Mouse (Mus musculus) stomach, postnatal 0 days (tissue): ENCODE data around the gene Map4k5. TPM values are rescaled to one million over a fixed set of nuclear protein-coding genes. Genes with fewer than 3 reads are reported as not detected.
A peak's percentile ranks its signal among the peaks of the same experiment; 100 is the strongest.

Source experiments
- ATAC-seq: fragments of 200-750 bp; cut with Nextera tagmentation; 2 replicates; pipeline ENCODE4 v1.8.0; 2017; ENCODE audit not compliant: low FRiP score, low TSS enrichment
- DNase-seq: peaks from one replicate; pipeline ENCODE4 v3.0.0-alpha.2; 2016; ENCODE audit warnings: low spot score
- H3K27ac ChIP-seq: fragments of 300-500 bp; sonication (generic); replicated peaks from 2 replicates; pipeline ENCODE4 v1.5.1; 2014; ENCODE audit warnings: mild to moderate bottlenecking, control low read depth
- H3K27me3 ChIP-seq: fragments of 300-500 bp; sonication (generic); 2 replicates; pipeline ENCODE4 v1.6.1; 2014; ENCODE audit warnings: low read length; ENCODE audit not compliant: control insufficient read depth, insufficient read depth
- H3K36me3 ChIP-seq: fragments of 300-500 bp; sonication (generic); 2 replicates; pipeline ENCODE4 v1.6.1; 2014; ENCODE audit warnings: low read length, mixed read lengths; ENCODE audit not compliant: control insufficient read depth, insufficient read depth
- H3K4me1 ChIP-seq: fragments of 300-500 bp; sonication (generic); replicated peaks from 2 replicates; pipeline ENCODE4 v1.6.1; 2014; ENCODE audit warnings: antibody characterized with exemption; ENCODE audit not compliant: control insufficient read depth, insufficient read depth
- H3K4me2 ChIP-seq: fragments of 300-500 bp; sonication (generic); replicated peaks from 2 replicates; pipeline ENCODE4 v1.6.1; 2014; ENCODE audit warnings: low read depth, mild to moderate bottlenecking, control low read depth, moderate library complexity
- H3K4me3 ChIP-seq: fragments of 300-500 bp; sonication (generic); 2 replicates; pipeline ENCODE4 v1.5.1; 2014; ENCODE audit warnings: low read depth, low read length, control low read depth
- H3K9ac ChIP-seq: fragments of 300-500 bp; sonication (generic); 2 replicates; pipeline ENCODE4 v1.6.1; 2014; ENCODE audit warnings: mild to moderate bottlenecking, low read length, control low read depth, mixed read lengths
- H3K9me3 ChIP-seq: fragments of 300-500 bp; sonication (generic); 2 replicates; pipeline ENCODE4 v1.6.1; 2016; ENCODE audit warnings: low read length; ENCODE audit not compliant: control insufficient read depth
- CTCF ChIP-seq: IDR thresholded peaks from 2 replicates; pipeline ENCODE4 v1.5.1; 2016; ENCODE audit warnings: antibody characterized with exemption, low read depth, mild to moderate bottlenecking, moderate library complexity
- EP300 ChIP-seq: optimal IDR thresholded peaks from 2 replicates; pipeline ENCODE3; 2016; ENCODE audit warnings: antibody characterized with exemption
- WGBS: fragments of 180-500 bp; shearing (Covaris S2); extraction: QIAGEN DNeasy Blood & Tissue Kit; methylation state at CpG from one replicate; pipeline ENCODE4 v1.1.7; 2014; 5-methylcytosine and 5-hydroxymethylcytosine counted together
- polyA plus RNA-seq: library from polyadenylated mRNA; unstranded; fragments of >200 nt; fragmentation: Nextera tagmentation; extraction: Ambion mirVana; gene quantifications from 2 replicates; pipeline ENCODE4 v1.2.1, GENCODE M21; 2015

The Map4k5 gene
- polyA plus RNA-seq = 12.4 and 13.1 TPM in 2 replicates

DNA sequence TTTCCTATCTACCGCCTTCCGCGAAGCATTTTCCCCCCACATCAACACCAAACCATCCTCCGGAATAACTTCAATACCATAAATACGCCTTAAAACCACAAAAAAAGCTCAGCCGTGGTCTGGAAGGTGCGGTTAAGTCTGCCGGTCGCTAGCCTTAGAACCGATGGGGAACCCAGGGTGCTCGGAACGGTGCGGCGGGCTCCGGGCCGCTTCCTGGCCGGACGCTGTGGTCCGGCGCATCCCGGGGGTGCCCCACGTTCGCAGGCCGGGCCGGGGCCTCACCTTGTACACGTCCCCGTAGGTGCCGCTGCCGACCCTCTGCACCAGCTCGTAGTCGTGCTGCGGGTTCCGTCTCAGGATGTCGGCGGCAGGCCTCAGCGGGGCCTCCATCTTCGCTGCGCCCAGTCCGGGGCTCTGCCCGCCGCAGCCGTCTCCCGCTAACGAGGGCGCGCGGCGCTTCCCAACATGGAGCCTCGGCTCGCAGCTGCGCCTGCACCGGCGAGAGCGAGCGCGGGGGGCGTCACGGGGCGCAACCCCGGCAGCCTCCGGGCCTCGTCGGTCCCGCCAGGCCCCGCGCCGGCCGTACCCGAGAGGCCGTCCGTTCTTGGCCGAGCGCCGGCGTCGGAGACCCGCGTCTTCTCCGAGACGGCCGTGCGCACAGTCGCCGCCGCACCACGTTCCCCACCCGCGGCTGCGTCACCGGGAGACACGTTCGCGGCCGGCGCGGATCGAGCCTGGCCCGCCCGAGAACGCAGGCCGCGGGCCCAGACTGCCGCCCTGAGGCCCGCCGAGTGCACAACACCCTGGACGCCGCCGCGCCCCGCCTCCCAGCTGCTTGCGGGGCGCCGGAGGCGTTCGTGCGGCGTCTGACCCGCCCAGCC lies at the start of gene Map4k5, which contains the start of gene Atl1:
Gene Map4k5, minus strand, starts transcription at position 830 of the 881 bp plus-strand sequence.
Gene Atl1, plus strand, starts transcription at position 244 of the 881 bp plus-strand sequence.
- H3K36me3 ChIP-seq = no peaks in the 10 kb centered on the region
- H3K27ac ChIP-seq = peak within 1 kb of the TSS; percentile 96
- peak within 1 kb of the TSS; percentile 78 for H3K4me2 ChIP-seq
- no peaks in the 10 kb centered on the region for H3K4me1 ChIP-seq
- DNase-seq (peak; percentile 92), ATAC-seq (peak; percentile 96)
- peak within 1 kb of the TSS; percentile 98 for H3K4me3 ChIP-seq
- H3K9ac ChIP-seq = peak within 1 kb of the TSS; percentile 95
- no peaks in the 10 kb centered on the region for H3K9me3 ChIP-seq
- H3K27me3 ChIP-seq = no peaks in the 10 kb centered on the region
- under 1% methylated on average over 109 of the region's 118 CpGs for WGBS
- TF ChIP-seq CTCF (peak; percentile 75), EP300 (no peak)

- no peaks in the 10 kb centered on the region for H3K27me3 ChIP-seq
- H3K4me1 ChIP-seq = no peaks in the 10 kb centered on the region
- no peak overlapping the region for H3K27ac ChIP-seq
- no peak overlapping the region for H3K4me3 ChIP-seq
- no peak for TF ChIP-seq EP300
- no peak for TF ChIP-seq CTCF
- ATAC-seq (no peak), DNase-seq (no peak)
- H3K36me3 ChIP-seq = no peaks in the 10 kb centered on the region
- H3K9me3 ChIP-seq = no peaks in the 10 kb centered on the region
- H3K9ac ChIP-seq = no peak overlapping the region
- 50% methylated on average over 1 of the region's 1 CpGs for WGBS
- H3K4me2 ChIP-seq = no peak overlapping the region
Measured at GRCm38 (mm10) chr12:69941655-69942329, 48.8 kb upstream of the Map4k5 start.

DNA sequence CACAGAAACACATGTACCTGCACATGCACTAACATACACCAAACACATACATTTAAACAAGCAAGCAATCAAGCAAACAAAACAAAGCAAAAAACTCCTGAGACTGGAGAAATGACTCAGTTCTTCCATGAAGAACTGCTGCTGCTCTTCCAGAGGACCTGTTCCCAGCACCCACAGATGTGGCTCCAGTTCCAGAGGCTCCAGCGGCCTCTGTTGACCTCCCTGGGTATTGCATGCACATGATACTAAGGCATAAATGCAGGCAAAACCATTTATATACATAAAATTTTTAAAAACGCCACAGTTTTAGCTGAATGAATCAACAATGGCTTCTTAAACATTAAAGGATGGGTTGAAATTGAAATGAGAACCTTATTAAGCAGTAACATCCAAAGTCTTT lies 46.3 kb upstream of the Map4k5 start:
- H3K4me1 ChIP-seq = no peaks in the 10 kb centered on the region
- no peak for ATAC-seq
- WGBS = 64% methylated on average over 2 of the region's 2 CpGs
- no peak overlapping the region for H3K4me3 ChIP-seq
- H3K4me2 ChIP-seq = no peak overlapping the region
- TF ChIP-seq CTCF (no peak), EP300 (no peak)
- no peaks in the 10 kb centered on the region for H3K9me3 ChIP-seq
- H3K27ac ChIP-seq = no peak overlapping the region
- H3K27me3 ChIP-seq = no peaks in the 10 kb centered on the region
- H3K9ac ChIP-seq = no peak overlapping the region
- no peaks in the 10 kb centered on the region for H3K36me3 ChIP-seq
- no peak for DNase-seq

DNA sequence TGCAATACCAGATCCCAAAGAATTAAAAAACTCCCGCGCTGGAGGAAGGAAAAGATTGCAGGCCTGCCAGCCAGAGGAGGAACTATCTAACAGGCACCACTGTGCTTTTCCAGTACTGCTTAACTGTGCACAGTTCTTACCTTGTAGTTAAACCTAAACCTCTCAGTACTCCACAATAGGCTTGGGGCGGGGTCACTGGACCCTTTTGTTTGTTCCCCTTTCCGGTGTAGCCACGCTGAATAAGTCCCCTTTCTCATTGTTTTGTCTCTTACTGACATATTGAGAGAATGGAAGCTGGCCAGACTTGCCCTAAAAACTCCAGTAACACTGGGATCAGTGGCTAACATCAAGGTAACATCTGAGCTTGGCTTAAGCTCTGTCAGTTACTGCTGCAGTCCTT lies 44.7 kb upstream of the Map4k5 start:
- Histone ChIP-seq H3K27me3 (no peaks in the 10 kb centered on the region), H3K4me2 (no peak overlapping the region), H3K36me3 (no peaks in the 10 kb centered on the region), H3K9ac (no peak overlapping the region), H3K27ac (no peak overlapping the region), H3K9me3 (no peaks in the 10 kb centered on the region), H3K4me3 (no peak overlapping the region), H3K4me1 (no peaks in the 10 kb centered on the region)
- DNase-seq (no peak), ATAC-seq (no peak)
- TF ChIP-seq CTCF = no peak
- TF ChIP-seq EP300 = no peak
- WGBS = 77% methylated on average over 5 of the region's 5 CpGs

DNA sequence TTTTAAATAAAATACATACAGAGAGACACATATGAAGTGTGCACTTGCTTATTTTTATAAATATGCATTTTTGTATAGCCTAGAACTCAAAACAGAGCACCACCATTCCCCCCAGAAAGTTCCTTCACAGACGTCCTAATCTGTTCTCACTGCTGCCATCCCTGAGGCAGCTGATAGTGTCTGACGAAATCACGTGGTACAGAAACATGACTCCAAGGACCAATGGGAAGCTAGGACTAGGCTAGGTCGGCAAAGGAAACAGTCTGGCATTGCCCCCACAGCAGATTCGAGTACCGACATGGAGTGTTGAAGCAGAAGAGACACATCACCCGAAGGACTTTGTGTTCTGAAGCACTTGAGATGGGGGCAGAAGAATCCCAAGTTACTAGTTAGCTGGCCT lies 33.7 kb upstream of the Map4k5 start:
- DNase-seq (no peak), ATAC-seq (no peak)
- no peak overlapping the region for H3K9ac ChIP-seq
- no peaks in the 10 kb centered on the region for H3K36me3 ChIP-seq
- no peak overlapping the region for H3K27ac ChIP-seq
- H3K4me1 ChIP-seq = no peaks in the 10 kb centered on the region
- H3K9me3 ChIP-seq = no peaks in the 10 kb centered on the region
- 49% methylated on average over 7 of the region's 7 CpGs for WGBS
- TF ChIP-seq EP300 (no peak), CTCF (no peak)
- no peak overlapping the region for H3K4me2 ChIP-seq
- H3K4me3 ChIP-seq = no peak overlapping the region
- no peaks in the 10 kb centered on the region for H3K27me3 ChIP-seq
